Mouse (Mus musculus) G1E (cell line): ENCODE data around the gene Fkbp5.

Experiments
- CTCF ChIP-seq: IDR thresholded peaks from 2 replicates; pipeline ENCODE4 v1.5.1; 2012; ENCODE audit warnings: low read depth, low read length, inconsistent platforms, mixed read lengths
- POLR2AphosphoS5 ChIP-seq: IDR thresholded peaks from 2 replicates; pipeline ENCODE4 v1.6.1; 2012; ENCODE audit warnings: low read depth, low read length, inconsistent platforms; ENCODE audit not compliant: insufficient replicate concordance
- TAL1 ChIP-seq: conservative IDR thresholded peaks from 2 replicates; pipeline ENCODE4 v1.6.1; 2012; ENCODE audit warnings: low read depth, low read length, inconsistent platforms, mixed read lengths

DNA sequence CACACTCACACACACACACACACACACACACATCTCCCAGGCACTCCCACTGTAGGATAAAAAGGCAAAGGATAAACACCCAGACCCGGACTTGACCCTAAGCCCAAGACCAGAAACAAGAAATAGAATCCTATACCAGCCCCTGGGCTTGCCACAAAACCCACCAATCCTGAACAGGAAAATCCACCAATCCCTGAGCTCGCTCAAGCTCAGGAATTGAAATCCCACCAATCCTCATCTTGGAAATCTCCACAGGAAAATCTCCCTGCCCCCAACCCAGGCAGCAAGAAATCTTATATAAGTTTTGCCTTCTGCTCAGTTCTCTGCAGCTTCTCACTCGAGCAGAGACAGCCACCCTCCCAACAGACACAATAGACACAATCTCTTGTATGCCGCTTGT lies 11.8 kb upstream of the Fkbp5 start:
- TF ChIP-seq CTCF (no peak), TAL1 (no peak), POLR2AphosphoS5 (no peak)
